Mouse (Mus musculus) hindbrain, postnatal 0 days (tissue): ENCODE results near the gene Klf7. TPM values are rescaled to one million over a fixed set of nuclear protein-coding genes. Genes with fewer than 3 reads are reported as not detected.

Experiments
- ATAC-seq: fragments of 200-750 bp; cut with Nextera tagmentation; 2 replicates; pipeline ENCODE4 v1.8.0; 2017; ENCODE audit warnings: mild to moderate bottlenecking, moderate TSS enrichment, moderate library complexity
- DNase-seq: peaks from one replicate; pipeline ENCODE4 v3.0.0-alpha.2; 2015; ENCODE audit warnings: low spot score
- H3K27ac ChIP-seq: fragments of 300-500 bp; sonication (generic); 2 replicates; pipeline ENCODE4 v1.5.1; 2014; ENCODE audit warnings: mild to moderate bottlenecking
- H3K27me3 ChIP-seq: fragments of 300-500 bp; sonication (generic); 2 replicates; pipeline ENCODE4 v1.6.1; 2014; ENCODE audit warnings: low read length, mixed read lengths; ENCODE audit not compliant: insufficient read depth
- H3K36me3 ChIP-seq: fragments of 300-500 bp; sonication (generic); 2 replicates; pipeline ENCODE4 v1.6.1; 2014; ENCODE audit warnings: low read length, mixed read lengths; ENCODE audit not compliant: insufficient read depth
- H3K4me1 ChIP-seq: fragments of 300-500 bp; sonication (generic); 2 replicates; pipeline ENCODE4 v1.6.1; 2014; ENCODE audit warnings: antibody characterized with exemption, low read length, mixed read lengths; ENCODE audit not compliant: insufficient read depth
- H3K4me2 ChIP-seq: fragments of 300-500 bp; sonication (generic); 2 replicates; pipeline ENCODE4 v1.6.1; 2014; ENCODE audit warnings: low read depth, mild to moderate bottlenecking, low read length, moderate library complexity, mixed read lengths
- H3K4me3 ChIP-seq: fragments of 300-500 bp; sonication (generic); 2 replicates; pipeline ENCODE4 v1.5.1; 2014; ENCODE audit warnings: low read length
- H3K9ac ChIP-seq: fragments of 300-500 bp; sonication (generic); replicated peaks from 2 replicates; pipeline ENCODE4 v1.6.1; 2014; ENCODE audit warnings: mild to moderate bottlenecking, low read length, moderate library complexity, mixed read lengths
- H3K9me3 ChIP-seq: fragments of 300-500 bp; sonication (generic); 2 replicates; pipeline ENCODE4 v1.6.1; 2016; ENCODE audit warnings: low read length, mixed read lengths
- CTCF ChIP-seq: IDR thresholded peaks from 2 replicates; pipeline ENCODE4 v1.5.1; 2016; ENCODE audit warnings: antibody characterized with exemption, control low read depth, low read depth
- WGBS: fragments of 180-500 bp; shearing (Covaris S2); extraction: QIAGEN DNeasy Blood & Tissue Kit; methylation state at CpG from one replicate; pipeline ENCODE4 v1.1.7; 2014; 5-methylcytosine and 5-hydroxymethylcytosine counted together
- polyA plus RNA-seq: library from polyadenylated mRNA; unstranded; fragments of >200 nt; fragmentation: Nextera tagmentation; extraction: Ambion mirVana; gene quantifications from 2 replicates; pipeline ENCODE4 v1.2.1, GENCODE M21; 2015
- total RNA-seq: library from RNA; depleted of rRNA; stranded (reverse); fragments of >200 nt; gene quantifications from 2 replicates; pipeline ENCODE4 v1.2.3, GENCODE M21; 2014

Klf7 gene
- total and polyA plus RNA-seq, 2 experiments from 2014 or later = 48.0 to 120 TPM

DNA sequence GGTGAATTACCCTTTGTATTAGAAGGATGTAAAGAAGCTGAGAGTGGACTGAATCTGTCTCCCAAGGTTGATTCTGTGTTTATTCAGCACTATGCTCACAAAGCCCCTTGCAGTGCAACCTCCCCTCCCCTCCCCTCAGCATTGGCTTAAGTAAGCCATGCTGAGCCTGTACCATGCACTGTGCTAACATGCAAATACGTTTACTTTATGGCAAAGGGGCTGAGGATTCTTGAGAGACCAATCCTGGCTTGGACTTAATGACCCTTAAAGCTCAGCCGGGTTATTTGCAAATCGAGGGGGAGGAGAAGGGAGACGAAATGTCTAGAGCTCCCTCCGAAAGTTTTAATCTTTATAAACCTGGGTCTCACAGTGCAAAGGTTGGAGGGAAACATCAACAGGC, 16.0 kb downstream of the Klf7 start:
- H3K4me3 ChIP-seq = no peak overlapping the region
- WGBS = 30% methylated on average over 5 of the region's 5 CpGs
- ATAC-seq = no peak

DNA sequence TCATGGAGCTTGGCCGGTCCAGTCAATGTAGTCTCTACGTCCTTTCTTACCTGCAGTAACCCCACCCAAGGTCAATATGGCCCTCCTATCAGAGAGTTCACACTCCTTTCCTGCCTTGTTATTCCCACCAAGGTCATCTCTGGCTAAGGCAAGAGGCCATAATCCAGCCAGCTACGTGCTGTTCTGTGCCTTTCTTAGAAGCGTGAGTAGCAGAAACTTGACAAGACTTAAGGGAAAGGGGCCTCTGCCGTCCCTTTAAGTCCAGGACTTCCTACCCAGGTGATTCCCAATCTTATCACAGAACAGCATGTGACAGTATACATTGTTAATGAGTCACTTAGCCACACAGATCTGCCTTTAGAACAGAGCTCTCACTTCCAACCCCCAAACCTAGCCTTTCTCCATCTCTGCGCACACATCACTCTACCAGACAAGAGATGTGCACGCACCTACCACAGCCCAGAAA, 16.9 kb downstream of the Klf7 start:
- 0 out of 2 replicates have a peak, but pooled peaks cover 5% of the 10 kb centered on the region for H3K36me3 ChIP-seq
- ATAC-seq (no peak), DNase-seq (no peak)
- no peaks in the 10 kb centered on the region for H3K9me3 ChIP-seq
- TF ChIP-seq CTCF = no peak
- no peak overlapping the region for H3K9ac ChIP-seq
- H3K4me3 ChIP-seq = no peak overlapping the region
- 86% methylated on average over 7 of the region's 7 CpGs for WGBS
- no peak overlapping the region for H3K27ac ChIP-seq
- H3K27me3 ChIP-seq = no peaks in the 10 kb centered on the region
- H3K4me2 ChIP-seq = no peak overlapping the region
- peaks cover 4% of the 10 kb centered on the region for H3K4me1 ChIP-seq

More for the DNA sequence above, 16.0 kb downstream of the Klf7 start:
- Histone ChIP-seq H3K27me3 (no peaks in the 10 kb centered on the region), H3K9ac (no peak overlapping the region), H3K9me3 (no peaks in the 10 kb centered on the region), H3K27ac (no peak overlapping the region), H3K4me1 (peaks cover 4% of the 10 kb centered on the region; the same call in 1 of the 2 replicates), H3K4me2 (no peak overlapping the region), H3K36me3 (0 out of 2 replicates have a peak, but pooled peaks cover 5% of the 10 kb centered on the region)
- no peak for DNase-seq
- no peak for TF ChIP-seq CTCF

DNA sequence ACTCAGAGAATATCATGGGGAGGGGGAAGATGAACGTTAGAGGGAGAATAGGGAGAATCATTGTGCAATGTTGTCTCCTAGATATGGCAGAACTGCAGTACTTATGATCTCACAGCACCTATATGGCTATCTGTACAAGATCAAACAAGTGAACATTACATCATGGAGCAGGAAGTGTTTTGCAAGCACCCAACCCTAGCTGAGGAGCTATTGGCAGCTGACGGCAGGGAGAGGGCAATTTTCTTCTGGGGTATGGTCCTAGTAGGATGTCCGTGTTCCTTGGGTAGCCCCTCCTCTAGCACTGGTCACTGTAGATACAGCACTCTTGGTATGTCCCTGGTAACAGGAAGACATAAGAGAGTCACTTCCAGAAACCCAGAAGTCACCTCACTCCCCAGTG, 17.4 kb downstream of the Klf7 start:
- Histone ChIP-seq H3K9ac (no peak overlapping the region), H3K9me3 (no peaks in the 10 kb centered on the region), H3K27ac (no peak overlapping the region), H3K36me3 (0 out of 2 replicates have a peak, but pooled peaks cover 5% of the 10 kb centered on the region), H3K27me3 (no peaks in the 10 kb centered on the region), H3K4me2 (no peak overlapping the region), H3K4me1 (peaks cover 4% of the 10 kb centered on the region), H3K4me3 (no peak overlapping the region)
- ATAC-seq = no peak
- 95% methylated on average over 3 of the region's 3 CpGs for WGBS
- no peak for DNase-seq
- no peak for TF ChIP-seq CTCF

DNA sequence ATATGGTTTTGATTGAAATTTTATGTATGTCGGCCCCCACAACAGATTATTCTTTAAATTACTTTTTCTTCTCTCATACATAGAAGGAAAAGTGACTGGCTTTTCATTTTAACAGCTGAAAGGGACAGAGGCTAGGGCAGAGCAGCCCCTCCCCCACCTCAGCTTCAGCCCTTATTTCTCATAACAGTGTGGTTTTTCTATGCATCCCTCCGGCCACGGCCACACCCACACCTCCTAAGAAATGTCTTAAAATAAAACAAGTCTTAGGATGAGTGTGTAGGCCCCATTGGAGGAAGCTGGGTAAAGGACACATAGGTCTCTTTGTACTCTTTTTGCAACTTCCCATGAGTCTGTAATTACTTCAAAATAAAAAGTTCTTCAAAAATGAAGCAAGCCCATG, 20.8 kb downstream of the Klf7 start:
- no peak for TF ChIP-seq CTCF
- H3K9me3 ChIP-seq = no peaks in the 10 kb centered on the region
- 0 out of 2 replicates have a peak, but pooled peaks cover 5% of the 10 kb centered on the region for H3K36me3 ChIP-seq
- no peak for DNase-seq
- no peak overlapping the region for H3K9ac ChIP-seq
- no peaks in the 10 kb centered on the region for H3K27me3 ChIP-seq
- no peak overlapping the region for H3K27ac ChIP-seq
- ATAC-seq = no peak
- 71% methylated on average over 3 of the region's 3 CpGs for WGBS
- H3K4me1 ChIP-seq = peaks cover 19% of the 10 kb centered on the region
- H3K4me3 ChIP-seq = no peak overlapping the region
- H3K4me2 ChIP-seq = no peak overlapping the region

DNA sequence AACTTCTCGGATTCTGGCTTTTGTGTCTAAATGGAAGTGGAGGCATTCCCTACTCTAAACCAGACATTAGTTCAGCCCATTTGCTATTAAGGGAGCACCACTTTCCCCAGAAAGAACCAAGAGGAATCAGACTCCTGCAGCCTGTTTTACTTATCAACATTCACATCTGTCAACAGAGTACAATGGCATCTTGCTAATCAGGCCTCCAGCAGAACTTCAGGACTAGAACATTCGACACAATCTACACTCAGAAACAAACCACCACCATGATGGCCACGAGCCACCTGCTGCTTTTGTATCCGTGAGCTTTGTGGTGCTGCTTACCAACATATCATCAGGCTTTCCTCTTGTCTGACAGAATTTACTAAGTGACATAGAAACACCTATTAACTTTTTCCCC, 23.3 kb downstream of the Klf7 start:
- 57% methylated on average over 4 of the region's 4 CpGs for WGBS
- Histone ChIP-seq H3K4me1 (peaks cover 15% of the 10 kb centered on the region), H3K4me3 (no peak overlapping the region), H3K9me3 (no peaks in the 10 kb centered on the region), H3K36me3 (0 out of 2 replicates have a peak, but pooled peaks cover 1% of the 10 kb centered on the region), H3K4me2 (no peak overlapping the region), H3K27me3 (no peaks in the 10 kb centered on the region), H3K27ac (no peak overlapping the region), H3K9ac (no peak overlapping the region)
- DNase-seq (no peak), ATAC-seq (no peak)
- TF ChIP-seq CTCF = no peak

DNA sequence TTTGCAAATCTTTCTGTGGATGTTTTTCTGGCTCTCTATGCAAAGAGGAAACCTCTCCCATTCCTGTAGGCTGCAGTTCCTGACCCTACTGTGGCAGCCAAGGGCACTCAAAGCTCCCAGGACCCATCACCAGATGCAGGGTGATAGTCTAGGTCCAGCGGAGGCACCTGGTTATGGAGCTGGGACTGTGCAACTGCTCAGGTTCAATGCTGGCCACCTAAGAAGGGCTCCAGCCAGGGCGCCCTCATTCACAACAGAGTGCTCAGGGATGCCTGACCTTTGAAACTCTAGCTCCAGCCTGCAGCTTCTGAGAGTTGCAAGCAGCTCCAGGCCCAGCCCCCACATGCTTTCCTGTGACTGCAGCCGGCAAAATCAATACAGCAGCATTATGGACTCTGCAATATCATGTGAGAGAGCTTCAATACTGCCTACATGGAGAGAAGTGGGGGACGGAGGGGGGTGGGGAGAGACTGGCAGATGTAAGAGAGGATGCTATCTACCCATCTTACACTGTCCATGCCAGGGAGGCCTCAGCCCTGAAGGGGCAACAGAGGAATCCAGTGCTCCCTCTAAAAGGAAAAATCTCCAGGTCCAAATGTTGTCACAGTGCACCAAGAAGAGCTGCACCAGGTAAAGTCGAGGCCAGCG, 24.3 kb downstream of the Klf7 start:
- no peak overlapping the region for H3K4me3 ChIP-seq
- H3K27me3 ChIP-seq = no peaks in the 10 kb centered on the region
- no peak for ATAC-seq
- no peak for DNase-seq
- H3K27ac ChIP-seq = peak overlapping the region; percentile 20; the same call in 1 of the 2 replicates
- no peaks in the 10 kb centered on the region for H3K9me3 ChIP-seq
- no peaks in the 10 kb centered on the region for H3K36me3 ChIP-seq
- 72% methylated on average over 6 of the region's 6 CpGs for WGBS
- H3K4me2 ChIP-seq = no peak overlapping the region
- TF ChIP-seq CTCF = no peak
- peaks cover 15% of the 10 kb centered on the region for H3K4me1 ChIP-seq
- H3K9ac ChIP-seq = no peak overlapping the region

DNA sequence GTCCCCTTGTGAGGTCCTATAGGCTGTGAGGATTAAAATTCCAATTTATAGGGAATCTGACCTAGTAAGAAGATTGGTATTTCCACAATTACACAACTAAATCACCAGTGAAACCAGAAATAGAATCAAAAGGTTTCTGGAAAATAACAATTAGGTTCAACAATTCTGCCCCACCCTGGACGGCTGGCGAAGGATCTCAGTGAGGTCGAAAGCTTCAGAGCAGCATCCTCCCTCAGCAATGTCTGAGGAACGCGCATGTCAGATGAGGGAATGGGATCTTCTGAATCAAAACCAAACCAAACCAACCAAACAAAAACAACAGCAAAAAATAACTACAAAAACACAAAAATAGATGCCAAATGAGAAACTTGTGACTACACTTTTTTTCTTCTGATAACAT, 29.1 kb downstream of the Klf7 start:
- H3K36me3 ChIP-seq = no peaks in the 10 kb centered on the region; the same call in 1 of the 2 replicates
- no peak overlapping the region for H3K27ac ChIP-seq
- TF ChIP-seq CTCF = no peak
- ATAC-seq (no peak), DNase-seq (no peak)
- H3K4me2 ChIP-seq = no peak overlapping the region
- H3K27me3 ChIP-seq = no peaks in the 10 kb centered on the region
- 90% methylated on average over 5 of the region's 5 CpGs for WGBS
- H3K9me3 ChIP-seq = no peaks in the 10 kb centered on the region
- no peak overlapping the region for H3K4me3 ChIP-seq
- H3K4me1 ChIP-seq = peaks cover 20% of the 10 kb centered on the region
- H3K9ac ChIP-seq = no peak overlapping the region
